Mouse (Mus musculus): ENCODE data around the gene Wee2. TPM values are rescaled to one million over a fixed set of nuclear protein-coding genes. Genes with fewer than 3 reads are reported as not detected.

Wee2 gene
- polyA plus RNA-seq, 1 experiment: not detected

DNA sequence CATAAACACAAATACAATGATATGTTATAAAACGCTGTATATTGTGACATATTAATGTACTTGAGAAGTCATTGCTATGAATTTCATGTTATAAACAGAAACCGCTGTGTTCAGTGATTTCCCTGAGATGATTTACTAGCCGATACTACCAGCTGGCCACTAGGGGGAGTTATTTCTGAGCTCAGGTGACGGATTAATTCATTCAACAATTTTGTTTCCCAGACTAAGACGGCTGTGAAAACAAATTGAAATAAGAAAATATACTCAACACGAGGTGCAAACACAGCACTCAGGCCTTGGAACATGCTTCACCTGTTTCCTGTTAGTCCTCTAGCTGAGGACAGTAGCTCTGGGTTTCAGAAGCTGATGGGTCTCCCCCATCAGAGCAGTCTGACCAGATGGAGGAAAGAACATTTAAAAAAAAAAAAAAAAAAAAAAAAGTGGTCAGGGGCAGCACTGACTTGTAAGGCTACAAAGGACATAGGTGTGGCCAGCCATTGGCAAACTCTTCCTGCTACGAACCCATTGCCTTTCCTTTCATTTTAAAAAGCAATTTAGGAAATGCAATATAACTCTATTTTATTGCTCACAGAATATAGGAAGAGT is 15.7 kb downstream of the Wee2 start:
- no peaks in the 10 kb centered on the region for H3K36me3 ChIP-seq (replicated peaks; ENCODE audit: low read length)
- peak overlapping the region; percentile 81 for H3K4me3 ChIP-seq (replicated peaks)
- H3K4me1 ChIP-seq: no peaks in the 10 kb centered on the region
- TF ChIP-seq FLI1 (IDR thresholded peaks at IDR 0.05; ENCODE audit: low read length) (no peak), GATA1 (IDR thresholded peaks at IDR 0.05; ENCODE audit: borderline replicate concordance, low read length) (no peak)
- H3K9me3 ChIP-seq: no peaks in the 10 kb centered on the region
- peaks cover 5% of the 10 kb centered on the region for H3K27me3 ChIP-seq (replicated peaks)

DNA sequence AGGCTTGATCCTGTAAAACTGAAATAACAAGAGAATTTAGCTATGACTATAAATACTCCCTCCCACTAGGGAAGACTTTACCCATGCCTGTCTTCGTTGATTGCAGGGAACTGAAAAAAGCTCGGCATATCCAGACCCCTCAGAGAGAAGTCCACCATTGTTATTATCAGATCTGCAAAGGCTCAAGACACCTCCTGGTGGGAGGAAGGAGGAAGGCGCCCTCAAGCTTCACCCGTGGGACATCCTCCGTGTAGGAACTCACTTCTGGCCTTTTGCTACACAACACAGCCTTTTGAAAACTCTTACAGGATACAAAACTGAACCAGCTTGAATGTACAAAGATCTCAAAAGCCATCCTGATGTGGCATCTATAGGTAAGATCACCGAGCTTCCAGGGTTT is 26.8 kb downstream of the Wee2 start:
- H3K4me1 ChIP-seq: peaks cover 37% of the 10 kb centered on the region

DNA sequence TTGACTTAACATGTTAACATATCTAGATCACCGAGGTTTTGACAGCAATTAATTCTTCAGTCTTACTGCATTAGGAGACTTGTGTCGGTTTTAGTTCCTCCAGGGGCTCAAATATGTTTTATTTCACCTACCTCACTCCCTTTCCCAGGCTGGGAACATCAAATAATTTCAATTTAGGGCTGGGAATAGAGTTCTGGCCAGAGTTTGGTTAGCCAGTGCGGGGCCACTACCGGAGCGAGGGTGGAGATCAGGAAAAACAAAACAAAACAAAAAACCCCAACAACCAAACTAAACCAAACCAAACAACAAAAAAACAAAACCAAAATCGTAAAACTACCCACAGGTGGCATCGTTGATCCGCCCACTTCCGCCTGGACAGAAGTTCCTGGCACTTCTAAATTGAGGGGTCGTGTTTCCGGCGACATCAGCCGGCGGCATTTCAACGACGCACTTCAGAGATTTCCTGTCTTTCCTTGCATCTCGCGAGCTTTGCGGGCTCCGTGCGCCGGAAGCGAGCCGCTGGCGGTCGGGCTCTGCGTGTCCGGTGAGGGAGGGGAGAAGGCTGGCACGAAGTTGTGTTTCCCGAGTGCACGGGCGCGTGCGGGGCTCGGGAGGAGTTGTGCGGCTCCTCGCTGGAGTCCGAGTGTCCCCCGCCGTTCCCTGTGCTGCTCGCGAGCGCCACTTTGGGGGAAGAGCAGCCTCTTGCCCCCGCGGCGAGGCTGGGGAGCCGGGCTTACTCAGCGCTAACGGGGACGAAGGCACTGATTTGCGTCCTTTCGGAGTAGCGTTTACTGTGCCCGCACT is 32.2 kb downstream of the Wee2 start, which contains the start of gene Ssbp1:
Ssbp1 (plus strand) TSS at position 437 of the 804 bp plus-strand sequence.
- peaks cover 42% of the 10 kb centered on the region for H3K4me1 ChIP-seq
- TF ChIP-seq FLI1 (IDR thresholded peaks at IDR 0.05; ENCODE audit: low read length): peak; percentile 91
- no peak for TF ChIP-seq GATA1 (IDR thresholded peaks at IDR 0.05; ENCODE audit: borderline replicate concordance, low read length)
- H3K9me3 ChIP-seq: peaks cover 9% of the 10 kb centered on the region

More for the DNA sequence above, 26.8 kb downstream of the Wee2 start:
- Histone ChIP-seq H3K4me3 (replicated peaks) (no peak overlapping the region), H3K27me3 (replicated peaks) (no peaks in the 10 kb centered on the region), H3K36me3 (replicated peaks; ENCODE audit: low read length) (no peaks in the 10 kb centered on the region), H3K9me3 (peaks cover 4% of the 10 kb centered on the region; the same call in 1 of the 2 replicates)
- TF ChIP-seq FLI1 (IDR thresholded peaks at IDR 0.05; ENCODE audit: low read length): no peak
- no peak for TF ChIP-seq GATA1 (IDR thresholded peaks at IDR 0.05; ENCODE audit: borderline replicate concordance, low read length)

DNA sequence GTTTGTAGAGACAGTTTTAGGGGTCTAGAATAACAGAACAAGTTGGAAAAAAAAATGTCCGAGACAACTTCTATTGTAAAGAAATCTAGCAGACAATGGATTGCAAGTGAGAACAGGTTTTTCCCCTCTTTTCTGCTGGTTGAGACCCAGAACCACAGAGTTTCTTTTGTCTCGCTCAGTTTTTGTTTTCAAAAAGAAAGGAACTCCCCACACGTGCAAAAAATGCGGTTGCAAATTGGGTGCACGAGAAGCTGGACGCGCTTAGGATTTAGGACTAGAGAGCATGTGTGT is 32.8 kb downstream of the Wee2 start:
- TF ChIP-seq GATA1 (IDR thresholded peaks at IDR 0.05; ENCODE audit: borderline replicate concordance, low read length) (no peak), FLI1 (IDR thresholded peaks at IDR 0.05; ENCODE audit: low read length) (no peak)
- Histone ChIP-seq H3K4me1 (peaks cover 42% of the 10 kb centered on the region), H3K9me3 (peaks cover 9% of the 10 kb centered on the region), H3K27me3 (replicated peaks) (no peaks in the 10 kb centered on the region), H3K36me3 (replicated peaks; ENCODE audit: low read length) (peaks cover 34% of the 10 kb centered on the region), H3K4me3 (replicated peaks) (peak overlapping the region; percentile 96)

More for the DNA sequence above, 32.2 kb downstream of the Wee2 start, which contains the start of gene Ssbp1:
- Histone ChIP-seq H3K4me3 (replicated peaks) (peak within 1 kb of the TSS; percentile 96), H3K27me3 (replicated peaks) (no peaks in the 10 kb centered on the region), H3K36me3 (replicated peaks; ENCODE audit: low read length) (peaks cover 30% of the 10 kb centered on the region)

DNA sequence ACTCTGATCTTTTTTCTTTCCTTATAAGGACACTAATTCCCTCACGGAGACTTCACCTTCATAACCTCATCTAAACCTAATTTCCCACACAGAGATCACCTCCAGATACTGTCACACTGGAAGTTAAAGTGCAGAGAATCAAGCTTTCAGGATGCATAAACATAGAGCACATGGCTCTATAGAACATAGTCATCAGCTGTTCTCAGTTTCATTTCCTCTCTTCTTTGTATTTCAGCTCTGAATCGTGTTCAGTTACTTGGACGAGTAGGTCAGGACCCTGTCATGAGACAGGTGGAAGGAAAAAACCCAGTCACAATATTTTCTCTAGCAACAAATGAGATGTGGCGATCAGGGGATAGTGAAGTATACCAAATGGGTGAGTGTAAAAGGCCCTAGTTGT is 37.2 kb downstream of the Wee2 start:
- peaks cover 21% of the 10 kb centered on the region for H3K4me1 ChIP-seq
- TF ChIP-seq FLI1 (IDR thresholded peaks at IDR 0.05; ENCODE audit: low read length) (no peak), GATA1 (IDR thresholded peaks at IDR 0.05; ENCODE audit: borderline replicate concordance, low read length) (no peak)
- peaks cover 5% of the 10 kb centered on the region for H3K9me3 ChIP-seq
- no peak overlapping the region for H3K4me3 ChIP-seq (replicated peaks)
- H3K36me3 ChIP-seq (replicated peaks; ENCODE audit: low read length): peaks cover 66% of the 10 kb centered on the region
- no peaks in the 10 kb centered on the region for H3K27me3 ChIP-seq (replicated peaks)

DNA sequence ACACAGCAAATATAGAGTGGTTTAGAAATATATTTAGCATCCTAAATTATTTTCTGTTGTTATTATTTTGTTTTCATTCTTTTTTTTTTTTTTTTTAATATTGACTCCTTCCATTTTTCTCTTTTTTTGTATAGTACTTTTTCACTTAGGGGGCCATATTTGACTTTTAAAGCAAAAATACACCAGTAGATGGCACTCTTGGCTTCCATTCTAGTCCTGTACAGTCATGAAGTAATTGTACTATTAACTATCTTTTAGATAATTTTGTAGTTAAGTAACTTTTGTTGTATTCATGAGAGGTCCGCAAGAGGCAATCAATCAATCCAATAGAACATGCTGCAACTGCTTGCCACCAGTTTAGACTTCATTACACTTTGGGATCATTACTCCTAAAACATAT is 40.8 kb downstream of the Wee2 start:
- H3K36me3 ChIP-seq (replicated peaks; ENCODE audit: low read length): peaks cover 82% of the 10 kb centered on the region
- H3K9me3 ChIP-seq: peaks cover 5% of the 10 kb centered on the region
- no peak for TF ChIP-seq GATA1 (IDR thresholded peaks at IDR 0.05; ENCODE audit: borderline replicate concordance, low read length)
- TF ChIP-seq FLI1 (IDR thresholded peaks at IDR 0.05; ENCODE audit: low read length): no peak
- peaks cover 8% of the 10 kb centered on the region for H3K4me1 ChIP-seq
- H3K27me3 ChIP-seq (replicated peaks): no peaks in the 10 kb centered on the region
- no peak overlapping the region for H3K4me3 ChIP-seq (replicated peaks)

DNA sequence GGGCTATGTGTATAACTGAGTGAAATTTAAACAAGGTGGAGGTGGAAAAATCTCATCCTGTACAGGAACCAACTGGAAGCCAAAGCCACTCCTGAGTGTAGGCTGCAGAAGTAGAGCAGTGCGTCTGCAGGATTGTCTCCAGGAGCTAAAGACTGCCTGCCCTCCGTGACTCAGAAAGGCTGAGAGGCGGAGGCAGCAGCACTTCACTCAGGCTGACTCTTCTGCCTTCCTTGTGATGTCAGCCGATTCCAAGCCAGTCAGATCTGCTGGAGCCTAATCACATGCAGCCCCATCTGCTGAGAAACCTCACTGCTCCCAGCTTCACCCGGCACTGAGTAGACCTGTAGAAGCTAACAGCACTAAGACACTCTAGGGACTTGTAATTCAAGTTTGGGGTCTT is 43.4 kb downstream of the Wee2 start:
- Histone ChIP-seq H3K9me3 (no peaks in the 10 kb centered on the region), H3K36me3 (replicated peaks; ENCODE audit: low read length) (peaks cover 63% of the 10 kb centered on the region), H3K4me3 (replicated peaks) (no peak overlapping the region), H3K27me3 (replicated peaks) (no peaks in the 10 kb centered on the region), H3K4me1 (peaks cover 8% of the 10 kb centered on the region)
- TF ChIP-seq GATA1 (IDR thresholded peaks at IDR 0.05; ENCODE audit: borderline replicate concordance, low read length) (no peak), FLI1 (IDR thresholded peaks at IDR 0.05; ENCODE audit: low read length) (no peak)

DNA sequence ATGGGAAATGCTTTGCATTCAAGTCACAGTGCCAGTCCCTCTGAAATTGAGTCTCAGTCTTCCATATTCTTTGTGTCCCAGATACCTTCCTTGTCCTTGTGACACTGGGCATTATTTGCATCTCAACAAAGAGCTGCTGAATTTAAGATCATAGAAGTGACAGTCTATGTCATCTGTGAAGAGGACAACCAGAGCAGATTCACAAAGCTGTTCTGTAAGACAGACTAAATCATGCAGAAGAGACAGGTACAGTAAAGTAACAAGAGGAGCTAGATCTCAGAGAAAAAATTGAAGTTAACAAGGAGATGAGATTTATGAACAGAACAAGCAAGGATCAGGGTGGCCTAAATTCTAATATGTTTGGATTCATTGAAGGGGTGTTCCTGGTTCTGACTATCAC is 52.0 kb downstream of the Wee2 start, which contains the start of gene Tas2r137:
Tas2r137 (plus strand) TSS at position 301 of the 400 bp plus-strand sequence.
- Histone ChIP-seq H3K9me3 (no peaks in the 10 kb centered on the region), H3K4me3 (replicated peaks) (no peak within 1 kb of the TSS), H3K27me3 (replicated peaks) (no peaks in the 10 kb centered on the region), H3K4me1 (no peaks in the 10 kb centered on the region), H3K36me3 (replicated peaks; ENCODE audit: low read length) (no peaks in the 10 kb centered on the region)
- TF ChIP-seq FLI1 (IDR thresholded peaks at IDR 0.05; ENCODE audit: low read length) (no peak), GATA1 (IDR thresholded peaks at IDR 0.05; ENCODE audit: borderline replicate concordance, low read length) (no peak)

DNA sequence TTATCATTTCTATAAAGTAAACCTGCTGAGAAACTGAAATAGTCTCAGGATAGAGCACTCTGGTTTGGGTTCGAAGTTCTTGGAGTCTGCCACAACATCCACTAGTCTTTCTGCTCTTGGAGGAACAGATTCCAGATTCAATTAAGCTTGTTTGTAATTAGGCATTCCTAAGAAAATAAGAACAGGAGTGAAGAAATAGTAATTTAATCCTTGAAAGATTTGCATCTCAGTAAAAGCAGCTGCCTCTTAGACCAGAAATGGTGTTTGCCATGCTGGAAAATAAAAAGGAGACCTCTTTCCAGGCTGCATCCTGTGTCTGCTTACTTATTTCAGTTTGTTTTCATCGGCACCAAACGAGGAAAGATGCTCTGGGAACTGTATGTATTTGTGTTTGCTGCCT is 54.3 kb downstream of the Wee2 start, which contains the start of gene Tas2r108:
Tas2r108 (plus strand) TSS at position 301 of the 400 bp plus-strand sequence.
- Histone ChIP-seq H3K36me3 (replicated peaks; ENCODE audit: low read length) (no peaks in the 10 kb centered on the region), H3K4me3 (replicated peaks) (no peak within 1 kb of the TSS), H3K4me1 (no peaks in the 10 kb centered on the region), H3K27me3 (replicated peaks) (no peaks in the 10 kb centered on the region), H3K9me3 (no peaks in the 10 kb centered on the region)
- TF ChIP-seq GATA1 (IDR thresholded peaks at IDR 0.05; ENCODE audit: borderline replicate concordance, low read length): no peak

Other genes with a start within 250 kb of the Wee2 start
- gene Agk, start 113.9 kb upstream of the Wee2 start, polyA plus RNA-seq (2012; ENCODE audit: insufficient read depth, low replicate concordance): 2.2 and 3.0 TPM in 2 replicates
- 0.12 TPM in 1 of 2 replicates, not detected in the other for gene E330009J07Rik, start 3.0 kb upstream of the Wee2 start, polyA plus RNA-seq (2012; ENCODE audit: insufficient read depth, low replicate concordance)
- gene Ssbp1, start 32.3 kb downstream of the Wee2 start, polyA plus RNA-seq (2012; ENCODE audit: insufficient read depth, low replicate concordance): 7.4 and 12.6 TPM in 2 replicates
- gene Tas2r137, start 52.1 kb downstream of the Wee2 start, polyA plus RNA-seq (2012; ENCODE audit: insufficient read depth, low replicate concordance): not detected in 2 replicates
- gene Tas2r108, start 54.4 kb downstream of the Wee2 start, polyA plus RNA-seq (2012; ENCODE audit: insufficient read depth, low replicate concordance): not detected in 2 replicates
- gene Prss37, start 80.4 kb downstream of the Wee2 start, polyA plus RNA-seq (2012; ENCODE audit: insufficient read depth, low replicate concordance): not detected in 2 replicates
- not detected in 2 replicates for gene Olfr461, start 116.0 kb downstream of the Wee2 start, polyA plus RNA-seq (2012; ENCODE audit: insufficient read depth, low replicate concordance)
- gene Olfr460, start 130.4 kb downstream of the Wee2 start, polyA plus RNA-seq (2012; ENCODE audit: insufficient read depth, low replicate concordance): not detected in 2 replicates
- 0.02 TPM in 1 of 2 replicates, not detected in the other for gene Clec5a, start 146.7 kb downstream of the Wee2 start, polyA plus RNA-seq (2012; ENCODE audit: insufficient read depth, low replicate concordance)
- gene Tas2r138, start 174.2 kb downstream of the Wee2 start, polyA plus RNA-seq (2012; ENCODE audit: insufficient read depth, low replicate concordance): not detected in 2 replicates
- gene Mgam, start 189.7 kb downstream of the Wee2 start, polyA plus RNA-seq (2012; ENCODE audit: insufficient read depth, low replicate concordance): not detected in 2 replicates